ENCODE assay signal across 20 mouse cellular contexts in genomic region chr4:55190586-55190985, GRCm38 (mm10).
DNase-seq lines count a peak whose midpoint lies in the region; ATAC-seq lines count a peak whose summit lies in the region.
"Had no signal": no experiment of that assay in that cellular context is flagged by ENCODE, and none has a peak within 500 bp of the region (broad histone marks: within the 10 kb centered on the region; RNA-seq: fewer than 3 reads in every experiment).

No protein-coding gene starts in this region.

- DNase-seq in frontal cortex, postnatal 25 days (ENCODE audit: low spot score in 2 of 2), result no peak
- DNase-seq in left cerebral cortex, adult 18-20 months (ENCODE audit: low spot score in 2 of 2), result peak; percentile 3 to 37
- DNase-seq in left cerebral cortex, postnatal 4 days, result no peak
- peak; percentile 58 for DNase-seq in brain, adult 2 months (ENCODE audit: low read depth, low spot score)
- peak; percentile 62 for DNase-seq in layer of hippocampus, adult 9-11 months
- no peak for DNase-seq in thymus, postnatal 25 days
- DNase-seq: adrenal gland, postnatal 14 days; cerebellum, adult 2 months; cerebellum, postnatal 25 days; heart, adult 2 months; heart, postnatal 4 days; kidney, adult 9 months; kidney, postnatal 10 days; liver, postnatal 0 days; lung, postnatal 36 days had no signal

- ATAC-seq in frontal cortex, adult (ENCODE audit: low TSS enrichment), result peak; percentile 92
- ATAC-seq: CD4-positive, CD25-positive, alpha-beta regulatory T cell, adult 4 months; intestine, postnatal 0 days; liver, embryonic 12.5 days; liver, postnatal 0 days; midbrain, embryonic 16.5 days had no signal

- intact Hi-C loops in left cerebral cortex, postnatal 4 days (cut with DNase I), result no loop called here

Comparison
In these comparisons a context has a peak if more than half of its experiments do, and no peak if none do; other contexts are left out.
1. DNase-seq: peak in left cerebral cortex, adult 18-20 months (2 of 2), brain, adult 2 months (single experiment) and layer of hippocampus, adult 9-11 months (single experiment); none in frontal cortex, postnatal 25 days (0 of 2), left cerebral cortex, postnatal 4 days (single experiment) and thymus, postnatal 25 days (single experiment).